Mouse (Mus musculus) neural tube, embryonic 15.5 days (tissue): ENCODE measurements around the gene Mcrip2. TPM values are rescaled to one million over a fixed set of nuclear protein-coding genes. Genes with fewer than 3 reads are reported as not detected.

ENCODE experiments used
- ATAC-seq: fragments of 200-750 bp; cut with Nextera tagmentation; 2 replicates; pipeline ENCODE4 v1.8.0; 2017; ENCODE audit warnings: mild to moderate bottlenecking, moderate TSS enrichment, moderate library complexity; ENCODE audit not compliant: low FRiP score
- H3K27ac ChIP-seq: fragments of 300-500 bp; sonication (generic); replicated peaks from 2 replicates; pipeline ENCODE4 v1.5.1; 2015; ENCODE audit warnings: mild to moderate bottlenecking, inconsistent platforms
- H3K27me3 ChIP-seq: fragments of 300-500 bp; sonication (generic); replicated peaks from 2 replicates; pipeline ENCODE4 v1.6.1; 2015; ENCODE audit warnings: inconsistent platforms
- H3K36me3 ChIP-seq: fragments of 300-500 bp; sonication (generic); 2 replicates; pipeline ENCODE4 v1.6.1; 2015; ENCODE audit warnings: inconsistent platforms
- H3K4me1 ChIP-seq: fragments of 300-500 bp; sonication (generic); 2 replicates; pipeline ENCODE4 v1.6.1; 2015; ENCODE audit warnings: inconsistent platforms
- H3K4me2 ChIP-seq: fragments of 300-500 bp; sonication (generic); 2 replicates; pipeline ENCODE4 v1.6.1; 2015; ENCODE audit warnings: inconsistent platforms, mild to moderate bottlenecking, moderate library complexity
- H3K4me3 ChIP-seq: fragments of 300-500 bp; sonication (generic); replicated peaks from 2 replicates; pipeline ENCODE4 v1.5.1; 2015; ENCODE audit warnings: mild to moderate bottlenecking, inconsistent platforms
- H3K9ac ChIP-seq: fragments of 300-500 bp; sonication (generic); replicated peaks from 2 replicates; pipeline ENCODE4 v1.6.1; 2015; ENCODE audit warnings: mild to moderate bottlenecking, inconsistent platforms
- H3K9me3 ChIP-seq: fragments of 300-500 bp; sonication (generic); replicated peaks from 2 replicates; pipeline ENCODE4 v1.6.1; 2016; ENCODE audit warnings: inconsistent platforms
- WGBS: fragments of 180-500 bp; shearing (Covaris S2); methylation state at CpG from one replicate; pipeline ENCODE4 v1.1.7; 2015; ENCODE audit warnings: mixed read lengths; 5-methylcytosine and 5-hydroxymethylcytosine counted together
- polyA plus RNA-seq: library from polyadenylated mRNA; unstranded; fragments of >200 nt; fragmentation: Nextera tagmentation; extraction: Ambion mirVana; gene quantifications from 2 replicates; pipeline ENCODE4 v1.2.1, GENCODE M21; 2015

The Mcrip2 gene
- polyA plus RNA-seq, 1 experiment from 2014 or later = 30.3 TPM

DNA sequence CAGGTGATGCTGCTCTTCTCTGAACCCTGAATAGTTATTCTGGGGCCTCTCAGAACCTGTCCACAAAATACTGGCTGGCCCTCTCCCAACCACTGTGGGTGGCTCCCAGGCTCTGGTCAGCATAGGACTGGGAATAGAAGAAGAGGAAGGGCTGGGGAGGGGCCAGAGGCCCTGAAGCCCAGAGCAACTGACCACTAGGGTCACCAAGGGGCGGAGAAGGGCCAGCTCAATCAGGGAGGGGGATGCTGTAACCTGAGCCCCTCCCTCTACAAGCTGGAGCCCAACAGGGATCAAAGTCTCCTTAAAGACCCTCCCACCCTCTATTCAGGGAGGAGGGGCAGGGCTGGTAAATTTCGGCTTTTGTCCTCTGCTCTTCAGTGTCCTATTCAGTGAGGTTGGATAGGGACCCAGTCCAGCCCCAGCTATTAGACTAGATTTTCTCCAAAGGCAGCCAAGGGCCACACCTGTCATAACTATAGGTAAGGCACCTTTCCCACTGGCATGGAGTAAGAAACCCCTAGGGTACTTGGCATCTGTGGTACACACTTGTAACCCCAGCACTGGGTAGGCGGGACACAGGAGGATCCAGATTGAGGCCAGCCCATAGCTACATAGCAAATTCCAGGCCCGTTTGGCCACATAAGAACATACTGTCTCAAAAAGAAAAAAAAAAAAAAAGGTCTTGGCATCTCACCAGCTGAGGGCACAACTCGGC, 11.8 kb upstream of the Mcrip2 start, which contains the start of gene Wfikkn1:
Wfikkn1 (minus strand) TSS at position 663 of the 715 bp plus-strand sequence.
- H3K27ac ChIP-seq = 0 out of 2 replicates have a peak within 1 kb of the TSS, but pooled peaks have one; percentile 19
- no peak within 1 kb of the TSS for H3K9ac ChIP-seq
- no peak within 1 kb of the TSS for H3K4me3 ChIP-seq
- H3K36me3 ChIP-seq = peaks cover 42% of the 10 kb centered on the region
- no peak within 1 kb of the TSS for H3K4me2 ChIP-seq
- H3K27me3 ChIP-seq = no peaks in the 10 kb centered on the region
- WGBS = 29% methylated on average over 5 of the region's 5 CpGs
- peaks cover 39% of the 10 kb centered on the region for H3K4me1 ChIP-seq
- no peak for ATAC-seq
- H3K9me3 ChIP-seq = no peaks in the 10 kb centered on the region

GRCm38 (mm10) chr17:25879750-25880149, 11.2 kb upstream of the Mcrip2 start:
- 64% methylated on average over 8 of the region's 8 CpGs for WGBS
- Histone ChIP-seq H3K4me3 (no peak overlapping the region), H3K4me2 (no peak overlapping the region), H3K27me3 (no peaks in the 10 kb centered on the region), H3K36me3 (peaks cover 42% of the 10 kb centered on the region), H3K4me1 (peaks cover 39% of the 10 kb centered on the region), H3K27ac (no peak overlapping the region), H3K9ac (no peak overlapping the region), H3K9me3 (no peaks in the 10 kb centered on the region)
- ATAC-seq = no peak

- Histone ChIP-seq H3K4me1 (peaks cover 42% of the 10 kb centered on the region), H3K27me3 (no peaks in the 10 kb centered on the region), H3K9ac (no peak overlapping the region), H3K4me2 (no peak overlapping the region), H3K36me3 (peaks cover 37% of the 10 kb centered on the region), H3K9me3 (no peaks in the 10 kb centered on the region), H3K27ac (no peak overlapping the region), H3K4me3 (no peak overlapping the region)
- WGBS = 48% methylated on average over 4 of the region's 4 CpGs
- ATAC-seq = no peak
Observed at GRCm38 (mm10) chr17:25879261-25879660, 10.7 kb upstream of the Mcrip2 start.

GRCm38 (mm10) chr17:25878611-25879180, 10.1 kb upstream of the Mcrip2 start:
- Histone ChIP-seq H3K9me3 (no peaks in the 10 kb centered on the region), H3K27ac (no peak overlapping the region), H3K36me3 (peaks cover 31% of the 10 kb centered on the region), H3K4me3 (no peak overlapping the region), H3K4me1 (peaks cover 47% of the 10 kb centered on the region), H3K4me2 (no peak overlapping the region), H3K9ac (no peak overlapping the region), H3K27me3 (no peaks in the 10 kb centered on the region)
- 86% methylated on average over 19 of the region's 19 CpGs for WGBS
- no peak for ATAC-seq

GRCm38 (mm10) chr17:25877741-25878610, 9.4 kb upstream of the Mcrip2 start:
- H3K27ac ChIP-seq = no peak overlapping the region
- 94% methylated on average over 32 of the region's 32 CpGs for WGBS
- H3K36me3 ChIP-seq = peaks cover 24% of the 10 kb centered on the region
- H3K9me3 ChIP-seq = no peaks in the 10 kb centered on the region
- H3K4me1 ChIP-seq = peaks cover 51% of the 10 kb centered on the region
- no peaks in the 10 kb centered on the region for H3K27me3 ChIP-seq
- ATAC-seq = no peak
- no peak overlapping the region for H3K4me3 ChIP-seq
- no peak overlapping the region for H3K4me2 ChIP-seq
- no peak overlapping the region for H3K9ac ChIP-seq

DNA sequence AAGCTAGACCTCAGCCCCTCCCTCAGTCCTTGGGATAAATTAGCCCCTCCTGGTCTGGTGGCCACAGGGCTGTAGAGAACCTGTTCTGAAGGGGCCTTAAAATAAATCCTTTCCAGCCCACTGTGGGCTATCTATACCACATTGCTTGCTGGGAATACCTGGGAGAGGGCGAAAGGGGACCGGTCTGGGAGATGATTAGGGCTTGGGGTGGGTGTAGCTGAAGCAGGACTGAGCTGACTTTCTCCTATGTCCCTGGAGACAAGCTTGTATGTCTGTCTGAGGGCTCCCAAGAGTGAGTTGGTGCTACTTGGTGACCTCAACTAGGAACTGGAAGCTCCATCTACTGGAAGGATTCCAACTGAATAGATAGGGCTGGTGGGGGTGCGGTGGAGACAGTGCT, 8.5 kb upstream of the Mcrip2 start:
- peaks cover 18% of the 10 kb centered on the region for H3K36me3 ChIP-seq
- no peak for ATAC-seq
- H3K27ac ChIP-seq = no peak overlapping the region
- peak overlapping the region; percentile 75 for H3K4me2 ChIP-seq
- no peak overlapping the region for H3K9ac ChIP-seq
- 0 out of 2 replicates have a peak overlapping the region, but pooled peaks have one; percentile 80 for H3K4me3 ChIP-seq
- peaks cover 51% of the 10 kb centered on the region for H3K4me1 ChIP-seq
- no peaks in the 10 kb centered on the region for H3K27me3 ChIP-seq
- H3K9me3 ChIP-seq = no peaks in the 10 kb centered on the region
- 94% methylated on average over 3 of the region's 3 CpGs for WGBS

DNA sequence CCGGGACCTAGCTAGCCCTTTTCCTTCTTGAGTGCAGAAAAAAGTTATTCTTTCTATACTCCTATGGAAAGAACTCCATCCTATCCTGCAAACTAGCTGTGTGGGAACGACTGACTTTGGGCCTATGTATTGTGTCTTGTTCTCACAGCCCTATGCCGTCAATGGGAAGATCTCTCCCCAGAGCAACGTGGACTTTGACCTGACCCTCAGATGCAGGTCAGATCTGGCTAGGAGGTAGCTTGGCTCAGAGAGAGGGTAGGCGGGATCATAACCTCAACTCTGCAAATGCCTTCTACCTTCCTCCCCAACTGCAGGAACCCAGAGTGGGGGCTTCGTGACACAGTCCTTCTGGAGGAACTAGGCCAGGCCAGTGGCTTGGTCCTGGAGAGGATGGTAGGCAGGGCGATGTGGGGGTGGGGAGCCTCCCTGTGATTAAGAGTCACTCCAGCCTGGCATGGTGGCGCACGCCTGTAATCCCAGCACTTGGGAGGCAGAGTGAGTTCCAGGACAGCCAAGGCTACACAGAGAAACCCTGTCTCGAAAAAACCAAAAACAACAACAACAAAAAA, 7.9 kb upstream of the Mcrip2 start:
- H3K27me3 ChIP-seq = no peaks in the 10 kb centered on the region
- H3K4me3 ChIP-seq = peak overlapping the region; percentile 80
- H3K4me1 ChIP-seq = peaks cover 51% of the 10 kb centered on the region
- no peaks in the 10 kb centered on the region for H3K9me3 ChIP-seq
- H3K4me2 ChIP-seq = peak overlapping the region; percentile 75
- peaks cover 18% of the 10 kb centered on the region for H3K36me3 ChIP-seq
- H3K27ac ChIP-seq = 0 out of 2 replicates have a peak overlapping the region, but pooled peaks have one; percentile 98
- 58% methylated on average over 10 of the region's 10 CpGs for WGBS
- ATAC-seq = no peak
- H3K9ac ChIP-seq = peak overlapping the region; percentile 93

- H3K9me3 ChIP-seq = no peaks in the 10 kb centered on the region
- under 1% methylated on average over 59 of the region's 59 CpGs for WGBS
- peak; percentile 92 for ATAC-seq
Observed at GRCm38 (mm10) chr17:25875171-25876136, 6.9 kb upstream of the Mcrip2 start.

GRCm38 (mm10) chr17:25874721-25875170, 6.2 kb upstream of the Mcrip2 start, which contains the start of gene Mettl26:
Gene Mettl26 (plus strand): TSS chr17:25875074.
- Histone ChIP-seq H3K27me3 (no peaks in the 10 kb centered on the region), H3K9me3 (no peaks in the 10 kb centered on the region), H3K4me2 (peak within 1 kb of the TSS; percentile 75), H3K36me3 (peaks cover 18% of the 10 kb centered on the region), H3K4me3 (peak within 1 kb of the TSS; percentile 80), H3K4me1 (peaks cover 35% of the 10 kb centered on the region), H3K27ac (peak within 1 kb of the TSS; percentile 98), H3K9ac (peak within 1 kb of the TSS; percentile 93)
- peak; percentile 81 for ATAC-seq
- under 1% methylated on average over 25 of the region's 25 CpGs for WGBS

More at GRCm38 (mm10) chr17:25875171-25876136, 6.9 kb upstream of the Mcrip2 start:
- H3K4me2 ChIP-seq = peak overlapping the region; percentile 75
- H3K27me3 ChIP-seq = no peaks in the 10 kb centered on the region
- peak overlapping the region; percentile 80 for H3K4me3 ChIP-seq
- H3K36me3 ChIP-seq = peaks cover 18% of the 10 kb centered on the region
- peak overlapping the region; percentile 93 for H3K9ac ChIP-seq
- H3K4me1 ChIP-seq = peaks cover 42% of the 10 kb centered on the region
- H3K27ac ChIP-seq = peak overlapping the region; percentile 98

- H3K4me3 ChIP-seq = peak overlapping the region; percentile 80
- 5% methylated on average over 14 of the region's 14 CpGs for WGBS
- peak overlapping the region; percentile 75 for H3K4me2 ChIP-seq
- peaks cover 35% of the 10 kb centered on the region for H3K4me1 ChIP-seq
- H3K9ac ChIP-seq = peak overlapping the region; percentile 57
- no peak for ATAC-seq
- peak overlapping the region; percentile 98 for H3K27ac ChIP-seq
- peaks cover 17% of the 10 kb centered on the region for H3K36me3 ChIP-seq
- H3K27me3 ChIP-seq = no peaks in the 10 kb centered on the region
- H3K9me3 ChIP-seq = no peaks in the 10 kb centered on the region
Observed at GRCm38 (mm10) chr17:25874148-25874720, 5.7 kb upstream of the Mcrip2 start.
